27 mouse cellular contexts compared by ENCODE assay signal in the genomic region with DNA sequence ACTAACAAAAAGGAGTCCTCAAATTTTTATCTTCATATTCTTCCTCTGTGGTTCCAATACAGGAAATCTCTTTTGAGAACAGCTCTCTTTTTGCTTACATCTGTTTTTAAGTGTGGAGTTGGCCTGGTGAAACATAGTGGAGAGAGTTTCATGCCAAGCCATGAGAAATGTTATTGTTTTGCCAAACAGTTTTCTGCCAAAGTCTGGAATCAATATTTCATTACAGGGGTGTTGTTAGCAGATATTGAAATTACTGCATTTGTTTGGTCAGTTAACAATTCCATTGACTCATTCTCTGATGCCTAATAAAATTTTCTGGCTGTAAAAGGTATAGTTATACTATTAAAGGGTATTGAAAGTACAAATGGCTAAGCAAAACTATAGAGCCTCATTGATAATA.
"Had no signal": no experiment of that assay in that cellular context is flagged by ENCODE, and none has a peak within 500 bp of the region (broad histone marks: within the 10 kb centered on the region; RNA-seq: fewer than 3 reads in every experiment).

No protein-coding gene starts in this region.

- H3K4me2 ChIP-seq: heart, embryonic 12.5 days; hindbrain, embryonic 12.5 days; hindbrain, embryonic 14.5 days; intestine, embryonic 15.5 days; kidney, embryonic 15.5 days; limb, embryonic 12.5 days; liver, embryonic 13.5 days; liver, embryonic 15.5 days had no signal

- H3K4me3 ChIP-seq: heart, embryonic 10.5 days; heart, embryonic 12.5 days; hindbrain, embryonic 10.5 days; hindbrain, embryonic 12.5 days; intestine, embryonic 15.5 days; kidney, embryonic 15.5 days; limb, embryonic 12.5 days; liver, embryonic 13.5 days; liver, embryonic 15.5 days had no signal

- H3K9me3 ChIP-seq: heart, embryonic 10.5 days; heart, embryonic 12.5 days; hindbrain, embryonic 10.5 days; hindbrain, embryonic 12.5 days; intestine, embryonic 15.5 days; kidney, embryonic 15.5 days; limb, embryonic 12.5 days; liver, embryonic 13.5 days; liver, embryonic 15.5 days had no signal

- H3K36me3 ChIP-seq: heart, embryonic 10.5 days; heart, embryonic 12.5 days; hindbrain, embryonic 10.5 days; hindbrain, embryonic 12.5 days; intestine, embryonic 15.5 days; kidney, embryonic 15.5 days; limb, embryonic 12.5 days; liver, embryonic 13.5 days; liver, embryonic 15.5 days had no signal

- H3K27me3 ChIP-seq: heart, embryonic 12.5 days; hindbrain, embryonic 12.5 days; intestine, embryonic 15.5 days; kidney, embryonic 15.5 days; limb, embryonic 12.5 days; liver, embryonic 13.5 days; liver, embryonic 15.5 days had no signal

- H3K4me1 ChIP-seq: heart, embryonic 10.5 days; heart, embryonic 12.5 days; hindbrain, embryonic 10.5 days; hindbrain, embryonic 12.5 days; intestine, embryonic 15.5 days; kidney, embryonic 15.5 days; limb, embryonic 12.5 days; liver, embryonic 13.5 days; liver, embryonic 15.5 days had no signal

- ATAC-seq: hindbrain, embryonic 16.5 days; intestine, embryonic 15.5 days; intestine, postnatal 0 days; liver, postnatal 0 days had no signal

- H3K27ac ChIP-seq: heart, embryonic 10.5 days; hindbrain, embryonic 10.5 days; hindbrain, embryonic 12.5 days; hindbrain, embryonic 14.5 days; intestine, embryonic 15.5 days; kidney, embryonic 15.5 days; kidney, postnatal 0 days; limb, embryonic 12.5 days; liver, embryonic 13.5 days; liver, embryonic 15.5 days had no signal

- H3K9ac ChIP-seq: heart, embryonic 12.5 days; hindbrain, embryonic 12.5 days; hindbrain, embryonic 14.5 days; intestine, embryonic 15.5 days; kidney, embryonic 15.5 days; limb, embryonic 12.5 days; liver, embryonic 13.5 days; liver, embryonic 15.5 days; liver, postnatal 0 days had no signal

- DNase-seq: gastrocnemius, postnatal 14 days; gastrocnemius, postnatal 36 days; heart, adult 11 months; heart, postnatal 10 days; heart, postnatal 4 days; kidney, adult 2 months; kidney, adult 9 months; kidney, postnatal 14 days; kidney, postnatal 36 days; layer of hippocampus, adult 9-11 months; layer of hippocampus, postnatal 36 days; left cerebral cortex, postnatal 4 days; liver; liver, embryonic 13.5 days; liver, postnatal 0 days had no signal
